Mouse (Mus musculus): Measurements from ENCODE around the gene Hspa5. TPM values are rescaled to one million over a fixed set of nuclear protein-coding genes. Genes with fewer than 3 reads are reported as not detected.

The Hspa5 gene
- polyA plus RNA-seq, 1 experiment, result 587 TPM

DNA sequence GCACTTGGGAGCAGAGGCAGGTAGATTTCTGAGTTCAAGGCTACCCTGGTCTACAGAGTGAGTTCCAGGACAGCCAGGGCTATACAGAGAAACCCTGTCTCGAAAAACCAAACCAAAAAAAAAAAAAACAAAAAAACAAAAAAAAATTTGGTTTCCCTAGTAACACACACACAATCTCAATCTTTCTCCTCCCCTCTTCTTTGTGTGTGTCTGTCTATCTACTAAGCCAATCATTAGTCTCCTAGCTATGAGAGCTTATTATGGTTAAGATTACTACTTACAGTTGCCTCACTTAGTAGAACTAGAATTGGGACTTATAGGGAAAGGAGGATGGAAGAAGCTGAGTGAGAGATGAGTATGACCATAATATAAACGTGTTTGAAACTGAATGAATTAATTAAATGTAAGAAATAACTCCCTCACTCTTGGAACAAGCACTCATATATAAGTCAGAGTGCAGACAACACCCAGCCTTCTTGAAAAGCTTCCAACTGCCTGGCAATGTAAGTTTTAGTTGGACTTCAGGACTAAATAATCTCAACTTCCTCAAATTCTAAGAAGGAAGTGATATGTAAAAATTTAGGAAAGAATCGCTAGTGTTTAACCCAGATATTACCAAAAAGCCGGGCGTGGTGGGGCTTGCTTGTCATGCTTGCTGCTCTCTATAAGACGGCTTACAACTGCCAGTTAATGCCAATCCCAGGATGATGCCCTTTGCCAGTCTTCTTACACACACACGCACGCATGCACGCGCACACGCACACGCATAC, 30.2 kb upstream of the Hspa5 start:
- no peaks in the 10 kb centered on the region for H3K36me3 ChIP-seq (ENCODE audit: control insufficient read depth, insufficient read depth, low read length)
- H3K4me3 ChIP-seq (ENCODE audit: control insufficient read depth, low read depth, low read length), result no peak overlapping the region
- TF ChIP-seq CTCF (IDR thresholded peaks at IDR 0.05; ENCODE audit: control insufficient read depth, insufficient read depth, insufficient replicate concordance, low read depth, low read length), result no peak
- no peak for TF ChIP-seq POLR2A (IDR thresholded peaks at IDR 0.05; ENCODE audit: control insufficient read depth, low read depth, low read length)
- no peak overlapping the region for H3K27ac ChIP-seq (ENCODE audit: control insufficient read depth, insufficient read depth, low read depth, low read length)
- no peaks in the 10 kb centered on the region for H3K27me3 ChIP-seq (ENCODE audit: control insufficient read depth, insufficient read depth, low read length)
- H3K4me1 ChIP-seq (ENCODE audit: control insufficient read depth, insufficient read depth, low read length), result no peaks in the 10 kb centered on the region

GRCm38 (mm10) chr2:34742675-34743074, 29.1 kb upstream of the Hspa5 start:
- Histone ChIP-seq H3K4me1 (ENCODE audit: control insufficient read depth, insufficient read depth, low read length) (no peaks in the 10 kb centered on the region), H3K27me3 (ENCODE audit: control insufficient read depth, insufficient read depth, low read length) (no peaks in the 10 kb centered on the region), H3K36me3 (ENCODE audit: control insufficient read depth, insufficient read depth, low read length) (no peaks in the 10 kb centered on the region), H3K27ac (ENCODE audit: control insufficient read depth, insufficient read depth, low read depth, low read length) (no peak overlapping the region), H3K4me3 (ENCODE audit: control insufficient read depth, low read depth, low read length) (no peak overlapping the region)
- TF ChIP-seq POLR2A (IDR thresholded peaks at IDR 0.05; ENCODE audit: control insufficient read depth, low read depth, low read length), result no peak
- no peak for TF ChIP-seq CTCF (IDR thresholded peaks at IDR 0.05; ENCODE audit: control insufficient read depth, insufficient read depth, insufficient replicate concordance, low read depth, low read length)

GRCm38 (mm10) chr2:34744476-34744875, 27.3 kb upstream of the Hspa5 start:
- H3K4me3 ChIP-seq (ENCODE audit: control insufficient read depth, low read depth, low read length), result no peak overlapping the region
- no peaks in the 10 kb centered on the region for H3K4me1 ChIP-seq (ENCODE audit: control insufficient read depth, insufficient read depth, low read length)
- H3K36me3 ChIP-seq (ENCODE audit: control insufficient read depth, insufficient read depth, low read length), result no peaks in the 10 kb centered on the region
- H3K27ac ChIP-seq (ENCODE audit: control insufficient read depth, insufficient read depth, low read depth, low read length), result no peak overlapping the region
- TF ChIP-seq CTCF (IDR thresholded peaks at IDR 0.05; ENCODE audit: control insufficient read depth, insufficient read depth, insufficient replicate concordance, low read depth, low read length) (no peak), POLR2A (IDR thresholded peaks at IDR 0.05; ENCODE audit: control insufficient read depth, low read depth, low read length) (no peak)
- no peaks in the 10 kb centered on the region for H3K27me3 ChIP-seq (ENCODE audit: control insufficient read depth, insufficient read depth, low read length)

- Histone ChIP-seq H3K4me1 (ENCODE audit: control insufficient read depth, insufficient read depth, low read length) (no peaks in the 10 kb centered on the region), H3K27ac (ENCODE audit: control insufficient read depth, insufficient read depth, low read depth, low read length) (no peak overlapping the region), H3K27me3 (ENCODE audit: control insufficient read depth, insufficient read depth, low read length) (no peaks in the 10 kb centered on the region), H3K4me3 (ENCODE audit: control insufficient read depth, low read depth, low read length) (no peak overlapping the region), H3K36me3 (ENCODE audit: control insufficient read depth, insufficient read depth, low read length) (no peaks in the 10 kb centered on the region)
- TF ChIP-seq POLR2A (IDR thresholded peaks at IDR 0.05; ENCODE audit: control insufficient read depth, low read depth, low read length) (no peak), CTCF (IDR thresholded peaks at IDR 0.05; ENCODE audit: control insufficient read depth, insufficient read depth, insufficient replicate concordance, low read depth, low read length) (no peak)
These were observed 26.1 kb upstream of the Hspa5 start for GRCm38 (mm10) chr2:34745673-34746072.

DNA sequence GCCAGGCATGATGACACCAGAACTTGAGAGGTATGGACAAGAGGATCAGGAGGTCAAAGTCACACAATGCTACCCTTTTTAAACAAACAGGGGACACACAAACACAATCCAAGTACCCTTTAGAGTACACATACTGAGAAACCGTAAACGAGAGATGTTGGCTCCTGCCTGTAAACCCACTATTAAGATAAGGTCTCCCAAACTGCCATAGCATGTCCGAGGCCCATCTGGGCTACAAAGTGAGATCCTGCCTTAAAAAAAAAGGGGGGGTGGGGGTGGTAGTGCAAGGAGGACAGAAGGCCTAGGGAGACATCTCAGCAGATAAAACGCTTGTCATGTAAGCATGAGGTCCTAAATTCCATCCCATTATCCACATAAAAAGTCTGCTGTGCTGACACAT, 23.3 kb upstream of the Hspa5 start:
- peaks cover 1% of the 10 kb centered on the region; the same call in 1 of the 2 replicates for H3K4me1 ChIP-seq (ENCODE audit: control insufficient read depth, insufficient read depth, low read length)
- H3K4me3 ChIP-seq (ENCODE audit: control insufficient read depth, low read depth, low read length), result no peak overlapping the region
- no peaks in the 10 kb centered on the region for H3K36me3 ChIP-seq (ENCODE audit: control insufficient read depth, insufficient read depth, low read length)
- no peaks in the 10 kb centered on the region for H3K27me3 ChIP-seq (ENCODE audit: control insufficient read depth, insufficient read depth, low read length)
- TF ChIP-seq CTCF (IDR thresholded peaks at IDR 0.05; ENCODE audit: control insufficient read depth, insufficient read depth, insufficient replicate concordance, low read depth, low read length), result no peak
- TF ChIP-seq POLR2A (IDR thresholded peaks at IDR 0.05; ENCODE audit: control insufficient read depth, low read depth, low read length), result no peak
- no peak overlapping the region for H3K27ac ChIP-seq (ENCODE audit: control insufficient read depth, insufficient read depth, low read depth, low read length)

GRCm38 (mm10) chr2:34750245-34750644, 21.5 kb upstream of the Hspa5 start:
- no peak overlapping the region for H3K4me3 ChIP-seq (ENCODE audit: control insufficient read depth, low read depth, low read length)
- no peak overlapping the region for H3K27ac ChIP-seq (ENCODE audit: control insufficient read depth, insufficient read depth, low read depth, low read length)

DNA sequence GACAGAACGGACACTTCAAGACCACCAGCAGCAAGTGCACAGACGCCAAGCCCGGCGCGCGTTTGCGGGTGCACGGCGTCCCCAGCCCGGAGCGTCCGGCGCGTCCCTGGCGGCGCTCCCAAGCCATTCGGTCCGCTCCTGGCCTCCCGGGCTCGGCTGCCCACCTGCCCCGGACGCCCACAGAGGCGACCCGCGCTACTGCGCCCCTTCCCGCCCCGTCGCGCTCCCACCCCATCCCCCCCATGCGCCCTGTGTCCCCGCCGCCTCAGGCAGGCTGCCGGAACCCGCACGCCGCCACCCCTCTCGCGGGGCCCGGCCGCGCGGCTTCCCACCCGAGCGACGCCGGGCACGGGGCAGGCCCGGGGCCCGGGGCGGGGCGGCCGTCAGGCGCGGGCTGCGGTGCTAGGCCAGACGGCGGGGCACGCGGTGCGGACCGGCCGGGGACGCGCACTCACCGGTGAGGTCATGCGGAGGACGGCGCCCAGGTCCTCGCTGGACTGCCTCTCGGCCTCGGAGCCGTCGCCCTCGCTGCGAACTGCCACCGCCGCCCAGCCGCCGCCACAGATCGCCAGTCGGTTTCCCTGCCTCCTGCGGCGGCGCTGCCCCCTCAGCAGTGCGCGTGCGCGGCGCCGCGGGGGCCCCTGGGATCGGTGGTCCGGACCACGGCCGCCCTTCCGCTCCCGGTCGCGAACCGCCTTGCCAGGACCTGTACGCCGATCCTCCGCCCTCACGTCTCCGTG, 17.8 kb upstream of the Hspa5 start:
- TF ChIP-seq POLR2A (IDR thresholded peaks at IDR 0.05; ENCODE audit: control insufficient read depth, low read depth, low read length), result peak; percentile 78
- no peak for TF ChIP-seq CTCF (IDR thresholded peaks at IDR 0.05; ENCODE audit: control insufficient read depth, insufficient read depth, insufficient replicate concordance, low read depth, low read length)
- Histone ChIP-seq H3K27ac (ENCODE audit: control insufficient read depth, insufficient read depth, low read depth, low read length) (peak overlapping the region; percentile 94), H3K36me3 (ENCODE audit: control insufficient read depth, insufficient read depth, low read length) (no peaks in the 10 kb centered on the region), H3K27me3 (ENCODE audit: control insufficient read depth, insufficient read depth, low read length) (no peaks in the 10 kb centered on the region), H3K4me3 (ENCODE audit: control insufficient read depth, low read depth, low read length) (peak overlapping the region; percentile 99), H3K4me1 (ENCODE audit: control insufficient read depth, insufficient read depth, low read length) (peaks cover 3% of the 10 kb centered on the region; the same call in 1 of the 2 replicates)

More at GRCm38 (mm10) chr2:34750245-34750644, 21.5 kb upstream of the Hspa5 start:
- peaks cover 3% of the 10 kb centered on the region; the same call in 1 of the 2 replicates for H3K4me1 ChIP-seq (ENCODE audit: control insufficient read depth, insufficient read depth, low read length)
- no peaks in the 10 kb centered on the region for H3K27me3 ChIP-seq (ENCODE audit: control insufficient read depth, insufficient read depth, low read length)
- H3K36me3 ChIP-seq (ENCODE audit: control insufficient read depth, insufficient read depth, low read length), result no peaks in the 10 kb centered on the region
- TF ChIP-seq CTCF (IDR thresholded peaks at IDR 0.05; ENCODE audit: control insufficient read depth, insufficient read depth, insufficient replicate concordance, low read depth, low read length) (no peak), POLR2A (IDR thresholded peaks at IDR 0.05; ENCODE audit: control insufficient read depth, low read depth, low read length) (no peak)
